Mouse (Mus musculus) cerebellum, adult 9-10 months (tissue): ENCODE data around the gene Tmem190.
"Not testable (repeated sequence)": the region's sequence is repeated elsewhere in the genome, so short reads cannot be mapped to it uniquely, and the experiment has no call there.

Experiments used
- DNase-seq: peaks from one replicate; pipeline ENCODE4 v3.0.0; 2022

The Tmem190 gene

GRCm38 (mm10) chr7:4776861-4777830 is 5.6 kb upstream of the Tmem190 start:
- DNase-seq: no peak

GRCm38 (mm10) chr7:4777851-4778637 is 4.7 kb upstream of the Tmem190 start:
- no peak for DNase-seq

DNA sequence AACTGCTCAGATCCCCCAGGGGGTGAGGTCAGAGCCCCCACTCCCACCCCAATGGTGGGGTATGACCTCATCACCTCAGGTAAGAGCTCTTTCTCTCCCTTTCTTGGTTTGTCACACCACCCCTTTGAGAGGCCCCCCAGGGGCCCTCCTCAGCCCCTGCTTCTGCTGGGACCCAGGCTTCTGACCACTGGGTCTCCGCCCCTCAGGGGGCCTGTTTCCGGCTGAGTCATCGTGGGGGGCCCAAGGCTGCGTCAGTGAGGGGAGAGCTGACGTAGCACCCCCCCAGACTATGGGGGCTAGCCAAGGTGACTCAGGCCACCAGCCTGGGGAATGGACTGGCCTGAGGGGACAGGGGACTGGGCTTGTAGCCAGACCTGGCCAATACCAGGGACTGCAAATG is 2.8 kb upstream of the Tmem190 start:
- DNase-seq: no peak

DNA sequence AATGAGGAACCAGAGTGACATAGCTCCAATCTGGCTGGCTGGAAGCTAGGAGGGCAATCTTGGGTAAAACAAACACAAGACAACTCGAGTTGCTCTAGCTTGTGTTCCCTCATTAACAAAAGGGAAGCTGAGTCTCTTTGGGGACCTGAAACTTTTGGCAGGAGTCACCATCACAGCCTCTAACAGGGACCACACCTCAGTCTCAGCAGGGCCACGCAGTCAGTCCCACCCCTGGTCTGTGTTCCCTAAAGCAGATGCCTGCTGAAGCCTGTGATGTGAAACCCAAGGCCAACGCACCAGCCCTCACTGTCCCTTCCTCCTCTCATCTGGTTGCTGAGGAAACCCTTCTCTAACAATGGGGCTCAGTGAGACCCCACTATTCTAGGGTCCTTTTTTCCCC is 607 bp upstream of the Tmem190 start:
- no peak for DNase-seq

DNA sequence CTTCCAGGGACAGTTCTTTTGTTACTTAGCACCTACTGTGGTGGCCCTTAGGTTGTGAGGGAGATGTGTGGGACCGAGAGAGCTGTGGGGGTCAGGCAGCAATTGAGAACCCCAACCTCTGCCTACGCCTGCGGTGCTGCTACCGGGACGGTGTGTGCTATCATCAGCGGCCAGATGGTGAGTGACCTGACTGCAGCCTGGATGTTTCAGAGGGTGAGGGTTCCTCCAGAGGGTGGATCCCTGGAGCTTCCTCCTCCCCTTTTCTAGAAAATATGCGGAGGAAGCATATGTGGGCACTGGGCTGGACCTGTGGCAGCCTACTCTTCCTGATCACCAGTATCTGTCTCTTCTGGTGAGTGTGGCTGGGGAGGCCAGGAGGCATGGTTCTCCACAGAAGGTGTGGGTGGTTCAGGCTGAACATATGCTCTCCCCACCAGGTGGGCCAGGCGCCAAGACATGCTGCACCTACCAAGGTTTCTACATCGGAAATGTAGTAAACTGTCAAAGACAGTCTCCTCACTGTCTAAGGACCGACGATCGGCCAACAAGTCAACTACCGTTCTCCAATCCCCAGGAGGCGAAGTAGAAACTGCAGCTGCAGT is 1.0 kb downstream of the Tmem190 start:
- DNase-seq: peak; percentile 82

DNA sequence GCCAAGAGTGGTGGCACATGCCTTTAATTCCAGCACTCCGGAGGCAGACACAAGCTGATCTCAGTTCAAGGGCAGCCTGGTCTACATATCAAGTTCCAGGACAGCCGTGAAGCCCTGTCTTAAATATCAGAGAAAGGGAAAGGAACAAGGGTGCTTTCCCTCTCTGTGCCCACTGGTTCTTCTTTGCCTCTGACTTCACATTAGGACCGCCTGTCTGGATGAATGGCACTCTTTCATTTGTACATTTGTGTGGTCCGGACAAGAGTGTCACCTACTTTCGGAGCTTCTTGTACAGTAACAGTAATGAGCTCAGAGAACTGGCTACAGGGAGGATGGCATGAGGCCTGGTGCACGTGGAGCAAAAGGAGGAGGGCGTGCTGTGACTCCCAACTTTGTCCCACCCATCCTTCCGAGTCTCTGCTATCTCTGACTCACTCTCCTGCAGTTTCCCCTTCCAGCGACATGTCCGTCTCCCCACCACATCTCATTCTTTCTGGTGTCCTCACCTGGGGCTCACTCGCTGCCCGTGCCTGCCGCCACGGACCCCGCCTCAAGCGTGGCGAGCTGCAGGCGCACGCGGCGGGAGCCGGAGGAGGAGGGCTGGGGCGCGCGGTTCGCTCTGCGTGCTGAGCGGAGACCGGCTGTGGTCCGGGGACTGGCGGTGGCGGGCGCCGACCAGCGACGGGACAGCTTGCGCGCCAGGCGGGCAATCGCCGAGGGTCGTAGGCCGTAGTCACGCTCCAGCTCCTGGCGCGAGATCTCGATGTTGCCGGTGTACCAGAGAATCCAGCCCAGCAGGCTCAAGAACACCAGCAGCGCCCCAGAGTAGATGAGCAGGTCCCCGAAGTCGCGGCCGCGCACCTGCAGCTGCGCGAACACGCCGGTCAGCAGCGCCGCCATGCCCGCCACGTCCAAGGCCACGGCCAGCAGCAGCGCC is 6.0 kb downstream of the Tmem190 start:
- DNase-seq: peak; percentile 63

GRCm38 (mm10) chr7:4789436-4789935 is 6.7 kb downstream of the Tmem190 start, which contains the start of gene Tmem238:
Tmem238 (minus strand) TSS chr7:4789656.
- peak; percentile 80 for DNase-seq

DNA sequence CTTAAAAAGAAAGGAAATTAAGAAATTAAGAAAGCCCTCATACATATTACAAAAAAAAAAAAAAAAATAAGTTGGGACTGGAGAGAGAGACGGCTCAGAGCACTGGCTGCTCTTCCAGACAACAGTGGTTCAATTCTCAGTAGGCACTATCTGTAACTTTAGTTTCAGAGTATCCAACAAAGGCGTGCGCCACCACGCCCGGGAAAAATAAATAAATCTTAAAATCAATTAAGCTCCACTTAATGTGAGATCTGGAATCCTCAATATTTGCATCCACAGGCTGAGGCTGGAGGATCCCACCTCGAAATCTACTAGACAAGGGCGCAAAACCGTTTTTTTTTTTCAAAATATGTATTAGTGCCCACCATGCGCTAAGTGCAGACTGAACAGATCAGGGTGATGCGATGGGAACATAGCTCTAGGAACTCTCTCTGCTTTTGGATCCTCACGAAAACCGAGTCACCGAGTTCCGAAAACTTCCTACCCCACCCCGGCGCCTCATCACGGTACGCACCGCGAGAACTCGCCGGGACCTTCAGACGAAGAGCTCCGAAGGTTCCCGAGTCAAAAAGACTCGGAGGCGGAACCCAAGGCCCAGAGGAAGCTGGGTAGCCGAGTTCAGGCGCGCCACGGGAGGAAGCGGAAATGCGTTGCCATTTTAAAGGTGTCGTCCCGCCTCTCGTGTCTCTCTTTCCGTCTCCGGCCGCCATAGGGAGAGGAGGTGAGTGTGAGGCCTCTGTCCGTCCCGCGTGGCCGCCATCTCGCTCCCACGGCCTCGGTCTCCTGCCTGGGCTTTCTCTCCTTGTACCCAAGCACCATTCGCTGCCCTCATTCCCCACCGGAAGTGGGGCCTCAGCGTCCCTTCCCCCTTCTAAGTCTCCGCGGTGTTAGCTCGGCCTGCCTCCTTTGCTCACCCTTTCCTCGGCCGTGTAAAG is 9.8 kb downstream of the Tmem190 start, which contains the start of gene Rpl28:
Rpl28 (plus strand) TSS at position 597 of the 935 bp plus-strand sequence.
- DNase-seq: peak; percentile 93

DNA sequence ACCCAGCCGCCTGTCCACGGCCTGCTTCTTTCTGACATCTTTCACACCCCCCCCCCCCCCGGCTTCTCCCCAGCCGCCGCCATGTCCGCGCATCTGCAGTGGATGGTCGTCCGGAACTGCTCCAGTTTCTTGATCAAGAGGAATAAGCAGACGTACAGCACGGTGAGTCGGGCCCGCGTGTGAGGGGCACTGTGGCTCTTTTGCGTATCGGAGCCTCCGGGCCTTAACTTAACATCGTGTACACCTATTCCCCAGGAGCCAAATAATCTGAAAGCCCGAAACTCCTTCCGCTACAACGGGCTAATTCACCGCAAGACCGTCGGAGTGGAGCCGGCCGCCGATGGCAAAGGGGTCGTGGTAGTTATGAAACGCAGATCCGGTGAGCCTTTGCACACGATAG is 10.5 kb downstream of the Tmem190 start:
- not testable (repeated sequence) for DNase-seq

- no peak for DNase-seq
These were observed 10.9 kb downstream of the Tmem190 start for GRCm38 (mm10) chr7:4793674-4794073.

DNA sequence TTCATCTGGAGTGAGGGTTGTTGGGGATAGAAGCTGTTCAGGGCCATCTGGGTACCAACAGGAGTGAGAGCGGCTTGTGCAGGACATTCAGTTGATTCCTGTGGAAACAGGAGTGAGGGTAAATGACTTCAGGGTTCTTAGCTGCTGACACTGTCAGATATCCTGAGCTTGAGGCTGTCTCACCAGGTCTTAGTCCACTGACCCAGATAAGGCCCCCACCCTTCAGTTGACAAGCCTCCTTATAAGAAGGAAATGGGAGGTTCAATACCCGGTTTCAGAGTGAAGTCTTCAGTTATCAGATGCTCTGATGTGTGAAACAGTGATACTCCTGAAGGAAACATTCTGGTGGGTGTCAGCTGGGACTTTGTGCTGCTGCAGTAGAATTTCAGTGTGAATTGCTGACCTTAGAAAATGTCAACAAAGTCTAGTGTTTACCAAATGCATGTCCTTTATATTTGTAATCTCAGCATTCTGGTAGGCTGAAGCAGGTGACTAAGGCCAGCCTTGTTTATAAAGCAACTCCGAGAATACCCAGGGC is 12.0 kb downstream of the Tmem190 start:
- DNase-seq: no peak

DNA sequence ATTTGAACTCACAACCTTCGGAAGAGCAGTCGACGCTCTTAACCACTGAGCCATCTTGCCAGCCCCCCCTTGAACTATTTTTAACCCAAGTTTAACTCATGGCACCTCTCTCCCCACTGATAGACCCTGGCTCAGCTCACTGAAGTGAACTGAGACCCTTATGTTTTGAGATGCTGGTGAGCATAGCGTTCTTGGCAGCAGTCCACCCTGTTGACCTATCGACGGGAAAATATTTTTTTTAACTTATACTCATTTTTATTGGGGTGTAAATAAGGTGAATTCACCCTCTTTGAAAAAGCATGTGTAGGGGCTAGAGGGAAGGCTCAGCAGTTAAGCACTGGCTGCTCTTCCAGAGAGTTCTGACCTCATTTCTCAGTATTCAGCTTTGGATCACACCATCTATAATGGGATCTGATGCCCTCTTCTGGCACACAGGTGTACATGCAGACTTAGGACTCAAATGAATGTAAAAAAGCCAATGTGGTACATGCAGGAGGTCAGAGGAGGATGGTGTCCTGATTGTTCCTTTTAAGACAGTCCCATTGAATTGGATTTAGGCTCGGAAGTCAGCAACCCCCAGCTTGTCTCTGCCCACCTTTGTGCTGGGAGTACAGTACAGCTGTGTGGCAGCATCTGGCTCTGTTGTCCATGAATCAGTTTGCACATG is 13.2 kb downstream of the Tmem190 start:
- DNase-seq: peak; percentile 79

GRCm38 (mm10) chr7:4802247-4802646 is 19.5 kb downstream of the Tmem190 start:
- DNase-seq: no peak

DNA sequence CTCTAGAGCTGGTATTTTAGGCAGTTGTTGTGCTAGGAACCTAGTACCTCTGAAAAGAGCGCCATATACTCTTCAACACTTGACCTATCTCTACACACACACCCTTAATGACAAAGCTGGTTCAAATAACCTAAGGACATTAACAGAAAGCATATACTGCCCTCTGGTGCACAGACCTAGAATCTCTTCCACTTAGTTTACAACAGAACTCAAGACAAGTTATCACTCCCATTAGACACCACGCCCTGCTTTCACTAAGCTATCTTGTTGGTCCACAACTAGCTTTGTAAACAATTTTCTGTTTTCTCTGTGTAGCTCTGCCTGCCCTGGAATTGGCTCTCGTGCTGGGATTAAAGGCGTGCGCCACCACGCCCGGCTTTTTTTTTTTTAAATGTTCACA is 24.0 kb downstream of the Tmem190 start:
- DNase-seq: peak; percentile 62

DNA sequence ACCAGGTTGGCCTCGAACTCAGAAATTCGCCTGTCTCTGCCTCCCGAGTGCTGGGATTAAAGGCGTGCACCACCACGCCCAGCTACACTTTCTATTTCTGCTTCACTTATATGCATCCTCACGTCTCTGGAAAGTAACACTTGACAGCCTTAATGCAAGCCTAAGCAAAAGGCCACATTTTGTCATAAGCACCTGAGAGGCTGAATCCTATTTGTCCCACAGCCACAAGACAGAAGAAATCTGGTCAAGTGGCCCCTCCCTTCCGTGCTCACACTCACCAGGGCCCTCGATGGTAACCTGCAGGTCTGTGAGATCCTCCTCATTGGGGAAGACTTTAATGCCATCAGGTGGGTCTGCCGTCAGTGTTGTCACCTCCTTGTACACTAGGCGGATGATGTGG is 28.4 kb downstream of the Tmem190 start:
- peak; percentile 52 for DNase-seq

DNA sequence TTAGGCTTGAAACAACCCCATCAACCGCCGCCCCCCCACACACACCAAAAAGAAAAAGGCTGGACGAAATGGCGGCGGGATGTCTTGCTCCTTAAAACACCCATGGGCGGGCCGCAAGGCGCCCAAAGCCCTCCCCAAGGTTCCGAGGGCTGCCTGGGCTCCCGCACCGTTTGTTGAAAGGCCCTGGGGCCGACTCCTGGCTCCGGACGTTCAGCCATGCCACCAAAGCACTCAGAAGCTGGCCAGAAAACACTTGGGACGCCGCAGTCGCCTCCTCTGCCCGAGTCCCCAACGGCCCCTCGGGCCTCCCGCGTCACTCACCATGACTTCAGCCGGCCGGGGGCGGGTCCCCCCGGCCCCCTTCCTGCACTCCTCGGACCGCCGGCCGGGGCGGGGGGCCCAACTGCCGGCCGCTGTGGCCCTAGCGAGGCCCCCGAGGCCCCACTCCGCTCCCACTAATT is 29.1 kb downstream of the Tmem190 start:
- no peak for DNase-seq

DNA sequence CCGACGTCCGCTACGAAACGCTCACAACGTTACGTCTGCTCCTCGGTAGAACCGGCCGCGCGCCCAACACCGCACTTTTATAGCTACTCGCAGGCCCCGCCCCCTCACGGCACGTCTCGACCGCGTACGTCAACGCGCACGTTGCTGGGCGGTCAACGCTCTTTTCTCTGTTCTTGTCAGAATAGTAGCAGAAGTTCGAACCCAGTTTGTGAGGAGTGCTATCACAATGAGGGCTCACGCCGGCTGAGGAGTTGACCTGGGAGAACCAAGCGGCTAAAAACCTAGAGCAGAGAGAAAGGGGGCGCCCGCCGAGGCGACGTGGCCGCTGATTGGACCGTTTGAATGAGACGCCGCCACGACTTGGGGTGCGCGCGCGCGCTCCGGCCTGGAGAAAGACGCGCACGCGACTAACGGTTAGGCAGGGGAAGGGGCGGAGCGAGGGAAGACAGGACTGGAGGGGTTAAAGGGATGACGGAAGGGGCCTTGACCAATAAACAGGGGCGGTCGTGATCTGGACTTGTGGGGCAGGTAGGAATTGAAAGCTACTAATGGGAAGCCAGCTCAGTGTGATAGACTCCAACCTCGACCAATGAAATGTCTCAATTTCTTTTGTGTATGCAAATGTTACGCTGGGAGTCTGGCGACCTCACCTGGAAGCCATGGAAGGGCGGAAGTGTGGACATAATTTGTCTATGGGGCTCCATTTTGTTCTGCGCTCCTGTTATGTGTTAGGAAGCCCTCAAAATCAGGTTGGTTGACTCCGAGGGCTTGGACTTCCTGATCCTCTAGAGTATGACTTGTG is 29.8 kb downstream of the Tmem190 start, which contains the start of gene Ube2s:
Ube2s (minus strand) TSS at position 288 of the 802 bp plus-strand sequence.
- peak; percentile 100 for DNase-seq

- peak; percentile 57 for DNase-seq
These were observed 30.5 kb downstream of the Tmem190 start for GRCm38 (mm10) chr7:4813105-4813791.
